Mouse (Mus musculus) heart, adult 2 months (tissue): ENCODE data around the gene Zfp985. TPM values are rescaled to one million over a fixed set of nuclear protein-coding genes. Genes with fewer than 3 reads are reported as not detected.
"Not testable (repeated sequence)": the region's sequence is repeated elsewhere in the genome, so short reads cannot be mapped to it uniquely, and the experiment has no call there.

ENCODE experiments used
- DNase-seq, 2 experiments: peaks; one replicate each; pipeline ENCODE4 v3.0.0; 2021
- H3K27ac ChIP-seq: fragments of 200-600 bp; 2 replicates; pipeline ENCODE4 v1.8.1; 2022
- H3K27me3 ChIP-seq: fragments of 200-500 bp; 2 replicates; pipeline ENCODE4 v1.6.1; 2012; ENCODE audit warnings: mild to moderate bottlenecking, low read length, inconsistent platforms, mixed read lengths; ENCODE audit not compliant: control insufficient read depth, insufficient read depth
- H3K36me3 ChIP-seq: fragments of 200-500 bp; 2 replicates; pipeline ENCODE4 v1.6.1; 2012; ENCODE audit warnings: low read length, inconsistent platforms; ENCODE audit not compliant: control insufficient read depth, insufficient read depth
- H3K4me1 ChIP-seq: fragments of 200-500 bp; 2 replicates; pipeline ENCODE4 v1.6.1; 2011; ENCODE audit warnings: low read length; ENCODE audit not compliant: control insufficient read depth, insufficient read depth
- H3K4me3 ChIP-seq: fragments of 200-600 bp; 2 replicates; pipeline ENCODE4 v1.8.1; 2022
- H3K79me2 ChIP-seq: fragments of 200-500 bp; replicated peaks from 2 replicates; pipeline ENCODE4 v1.6.1; 2012; ENCODE audit warnings: mild to moderate bottlenecking, inconsistent platforms, low read length, moderate library complexity, mixed read lengths; ENCODE audit not compliant: control insufficient read depth, insufficient read depth
- H3K9ac ChIP-seq: fragments of 200-500 bp; 2 replicates; pipeline ENCODE4 v1.6.1; 2012; ENCODE audit warnings: low read depth, mild to moderate bottlenecking, control low read depth, inconsistent platforms, low read length, mixed read lengths
- CTCF ChIP-seq: fragments of 200-600 bp; IDR thresholded peaks from 2 replicates; pipeline ENCODE4 v1.8.1; 2022; ENCODE audit warnings: antibody characterized with exemption, mild to moderate bottlenecking, moderate library complexity
- EP300 ChIP-seq: fragments of 200-500 bp; IDR thresholded peaks from 2 replicates; pipeline ENCODE4 v1.6.1; 2011; ENCODE audit warnings: low read depth, low read length, control low read depth; ENCODE audit not compliant: insufficient read depth
- POLR2A ChIP-seq: fragments of 200-500 bp; IDR thresholded peaks from 2 replicates; pipeline ENCODE4 v1.6.1; 2011; ENCODE audit warnings: mild to moderate bottlenecking, low read depth, low read length, control low read depth; ENCODE audit not compliant: insufficient read depth
- WGBS: fragments of 180-500 bp; shearing (Covaris S2); methylation state at CpG from one replicate; pipeline ENCODE4 v1.1.7; 2018; 5-methylcytosine and 5-hydroxymethylcytosine counted together
- intact Hi-C: fragments of 180-260 bp; cut with DNase I; formaldehyde crosslinking; loops from one replicate; pipeline ENCODE4 v1.15.1; 2025
- polyA plus RNA-seq: library from polyadenylated mRNA; depleted of rRNA; stranded (reverse); fragments of >200 nt; gene quantifications from 2 replicates; pipeline ENCODE4 v1.2.3, GENCODE M21; 2012
- total RNA-seq, 2 experiments: library from RNA; stranded (reverse); gene quantifications; 2 replicates each; pipeline ENCODE4 v1.2.3; 2021

Zfp985 gene
- total and polyA plus RNA-seq, 3 experiments: 0.25 to 0.35 (median 0.31) TPM

GRCm38 (mm10) chr4:147537702-147538101, 15.4 kb upstream of the Zfp985 start:
- intact Hi-C loops: no loop called here
- Histone ChIP-seq H3K27ac (no peak overlapping the region), H3K79me2 (no peaks in the 10 kb centered on the region), H3K4me3 (no peak overlapping the region), H3K27me3 (no peaks in the 10 kb centered on the region), H3K36me3 (no peaks in the 10 kb centered on the region), H3K4me1 (no peaks in the 10 kb centered on the region), H3K9ac (no peak overlapping the region)
- 64% methylated on average over 2 of the region's 2 CpGs for WGBS
- DNase-seq: no peak
- TF ChIP-seq EP300 (no peak), POLR2A (no peak), CTCF (no peak)

- H3K9ac ChIP-seq, H3K79me2 ChIP-seq, H3K27ac ChIP-seq, H3K27me3 ChIP-seq, DNase-seq, H3K36me3 ChIP-seq, intact Hi-C loops, H3K4me3 ChIP-seq, H3K4me1 ChIP-seq: not testable (repeated sequence)
- 76% methylated on average over 3 of the region's 3 CpGs for WGBS
Observed at GRCm38 (mm10) chr4:147539918-147540317, 13.2 kb upstream of the Zfp985 start, which contains the start of gene Gm16503. TSS of gene Gm16503 (plus strand) at chr4:147540218.

GRCm38 (mm10) chr4:147541105-147541504, 12.0 kb upstream of the Zfp985 start:
- no peaks in the 10 kb centered on the region for H3K36me3 ChIP-seq
- no peak for DNase-seq
- intact Hi-C loops: no loop called here
- no peaks in the 10 kb centered on the region for H3K4me1 ChIP-seq
- TF ChIP-seq POLR2A: no peak
- no peak for TF ChIP-seq EP300
- TF ChIP-seq CTCF: no peak
- no peak overlapping the region for H3K9ac ChIP-seq
- H3K79me2 ChIP-seq: no peaks in the 10 kb centered on the region
- no peak overlapping the region for H3K27ac ChIP-seq
- H3K4me3 ChIP-seq: no peak overlapping the region
- no peaks in the 10 kb centered on the region for H3K27me3 ChIP-seq

GRCm38 (mm10) chr4:147554361-147554760, 1.3 kb downstream of the Zfp985 start:
- H3K4me1 ChIP-seq, H3K4me3 ChIP-seq, intact Hi-C loops, DNase-seq, H3K27me3 ChIP-seq, H3K36me3 ChIP-seq, H3K27ac ChIP-seq, H3K79me2 ChIP-seq, H3K9ac ChIP-seq: not testable (repeated sequence)
- 57% methylated on average over 2 of the region's 2 CpGs for WGBS

GRCm38 (mm10) chr4:147556921-147557320, 3.8 kb downstream of the Zfp985 start:
- TF ChIP-seq EP300: 0 out of 2 replicates have a peak, but pooled peaks have one; percentile 33
- WGBS: 15% methylated on average over 1 of the region's 1 CpGs
- H3K79me2 ChIP-seq, intact Hi-C loops, H3K9ac ChIP-seq, H3K4me3 ChIP-seq, H3K36me3 ChIP-seq, H3K4me1 ChIP-seq, H3K27me3 ChIP-seq: not testable (repeated sequence)
- DNase-seq: peak in 1 of 2 experiments; percentile 25
- H3K27ac ChIP-seq: peak overlapping the region; percentile 12

- H3K36me3 ChIP-seq, intact Hi-C loops, H3K27ac ChIP-seq, DNase-seq, H3K4me3 ChIP-seq, H3K4me1 ChIP-seq, H3K27me3 ChIP-seq, H3K9ac ChIP-seq, H3K79me2 ChIP-seq: not testable (repeated sequence)
Observed at GRCm38 (mm10) chr4:147558011-147558410, 4.9 kb downstream of the Zfp985 start.

GRCm38 (mm10) chr4:147559096-147559495, 6.0 kb downstream of the Zfp985 start:
- H3K79me2 ChIP-seq, H3K9ac ChIP-seq, H3K27ac ChIP-seq, H3K27me3 ChIP-seq, intact Hi-C loops, H3K36me3 ChIP-seq, H3K4me1 ChIP-seq, H3K4me3 ChIP-seq, DNase-seq: not testable (repeated sequence)
- 16% methylated on average over 1 of the region's 1 CpGs for WGBS
